Mouse (Mus musculus): ENCODE data around the gene Pkhd1.

Pkhd1 gene

DNA sequence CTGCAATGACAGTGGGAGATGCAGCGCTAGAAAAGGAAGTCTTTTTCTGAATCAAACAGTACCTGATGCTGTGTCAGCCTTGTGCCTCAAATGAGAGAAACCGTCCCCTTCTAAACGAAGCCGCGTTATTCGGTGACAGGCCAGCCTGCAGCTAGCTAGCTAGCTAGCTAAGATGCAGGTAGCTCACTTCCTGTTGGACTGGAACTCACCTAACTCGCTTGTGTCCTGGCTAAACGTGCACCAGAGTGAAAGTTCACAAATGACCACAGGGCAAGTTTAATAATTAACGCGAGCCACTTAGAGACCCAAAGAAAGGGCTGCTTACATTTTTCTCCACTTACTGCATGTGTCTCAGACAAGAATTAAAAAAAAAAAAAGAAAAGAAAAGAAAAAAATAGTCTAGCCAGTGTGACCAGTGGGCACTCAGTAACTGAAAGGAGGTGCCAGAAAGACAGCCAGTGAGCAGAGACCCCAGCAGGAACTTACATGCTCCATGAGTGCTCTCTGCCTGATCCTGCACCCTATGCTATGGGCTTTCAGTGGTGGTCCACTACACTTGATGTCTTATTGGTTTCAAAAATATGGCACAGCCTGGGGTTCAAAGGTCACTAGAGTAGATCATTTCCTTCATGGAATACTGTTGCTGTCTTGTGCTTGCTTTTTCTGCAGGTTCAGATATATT is at the start of gene Pkhd1:
Gene Pkhd1, minus strand, starts transcription at position 216 of the 682 bp plus-strand sequence.
- DNase-seq, result peak; percentile 69

DNA sequence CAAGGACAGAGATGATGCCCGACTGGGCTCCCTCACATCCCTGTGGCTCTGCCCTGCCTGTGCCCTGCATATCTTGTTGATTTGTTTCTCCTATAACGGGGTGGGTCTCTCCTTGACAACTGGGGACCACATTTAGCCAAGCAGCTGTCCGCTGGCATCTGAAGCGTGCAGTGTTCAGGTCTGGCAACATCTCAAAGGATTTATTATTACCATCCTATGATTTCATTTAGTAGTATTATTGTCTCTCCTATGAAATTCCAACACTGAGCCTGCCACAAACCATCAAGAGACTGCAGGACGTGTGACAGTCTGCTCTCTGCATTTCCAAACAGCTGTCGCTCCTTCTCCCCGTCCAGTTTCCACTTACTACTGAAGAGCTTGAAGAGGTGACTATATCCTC is 49.7 kb upstream of the Pkhd1 start:
- no peak for DNase-seq

DNA sequence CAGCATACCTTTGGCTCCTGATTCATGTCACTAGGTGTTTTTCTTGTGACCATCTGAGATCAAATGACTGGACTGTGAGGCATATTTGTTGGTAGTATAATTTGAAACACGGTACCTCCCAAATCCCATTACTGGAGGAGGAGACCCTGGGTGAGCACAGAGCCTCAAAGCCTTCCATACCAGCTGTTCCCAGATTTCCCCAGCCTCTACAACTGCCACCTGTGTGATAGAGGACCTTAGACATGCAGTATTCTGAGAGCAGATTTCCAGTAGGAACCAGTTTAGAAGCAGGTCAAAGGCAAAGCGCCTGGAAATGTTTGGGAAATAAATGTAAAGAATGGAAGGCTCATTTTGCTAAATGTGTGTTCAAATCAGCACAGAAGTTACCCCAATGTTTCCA is 48.4 kb upstream of the Pkhd1 start:
- no peak for DNase-seq

- DNase-seq, result peak; percentile 13
Observed at GRCm38 (mm10) chr1:20655085-20655484, 37.2 kb upstream of the Pkhd1 start.

DNA sequence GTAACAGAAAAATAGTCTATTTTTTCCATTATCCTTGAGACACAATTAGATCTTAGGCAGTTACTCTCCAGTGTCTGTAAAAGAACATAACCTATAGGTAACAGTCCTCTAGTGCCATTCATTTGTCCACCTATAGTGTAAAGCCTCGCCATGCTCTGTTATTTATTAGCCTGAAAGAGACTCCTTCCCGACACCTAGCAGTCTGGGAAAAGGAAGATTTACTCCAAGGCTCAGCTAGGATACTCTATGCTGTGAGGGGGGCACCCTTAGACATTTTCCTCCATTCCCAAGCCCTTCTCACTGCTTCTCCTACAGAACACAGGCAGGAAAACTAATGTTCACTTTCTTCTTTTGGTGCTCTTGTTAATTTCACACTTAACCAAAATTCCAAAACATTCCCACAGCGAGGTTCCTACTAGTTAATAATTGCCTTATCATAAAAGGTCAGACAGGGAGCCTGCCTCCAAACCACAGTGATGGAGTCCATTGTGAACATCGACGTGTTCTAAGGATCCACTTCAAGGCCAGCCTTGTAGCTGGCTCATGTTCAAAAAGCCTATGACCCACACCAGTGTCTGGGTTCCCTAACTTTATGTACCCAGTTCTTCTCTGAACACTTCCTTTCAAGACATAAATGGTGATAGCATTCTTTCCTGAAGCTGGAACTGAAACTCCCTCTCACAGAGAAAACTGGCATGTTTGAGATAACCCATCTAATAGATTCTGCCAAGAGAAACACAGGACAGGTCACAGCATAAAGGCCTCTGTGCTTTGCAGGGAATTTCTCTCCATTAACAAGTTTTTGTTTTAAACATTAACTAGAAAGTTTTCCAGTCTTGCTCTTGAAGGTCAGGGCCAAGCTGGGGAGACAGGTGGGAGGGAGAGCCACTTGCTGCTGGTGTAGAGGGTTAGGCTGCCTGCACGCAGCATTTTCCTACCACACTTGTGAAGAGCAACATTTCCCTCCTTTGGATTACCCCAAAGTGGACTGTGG is 35.9 kb upstream of the Pkhd1 start:
- DNase-seq, result peak; percentile 60

- no peak for DNase-seq
Observed at GRCm38 (mm10) chr1:20634856-20635255, 17.0 kb upstream of the Pkhd1 start.

- DNase-seq, result no peak
Observed at GRCm38 (mm10) chr1:20633276-20633869, 15.5 kb upstream of the Pkhd1 start.

GRCm38 (mm10) chr1:20624564-20624963 is 6.7 kb upstream of the Pkhd1 start:
- no peak for DNase-seq

- DNase-seq, result no peak
Observed at GRCm38 (mm10) chr1:20623375-20623774, 5.5 kb upstream of the Pkhd1 start.

GRCm38 (mm10) chr1:20620611-20621010 is 2.7 kb upstream of the Pkhd1 start:
- DNase-seq, result no peak

DNA sequence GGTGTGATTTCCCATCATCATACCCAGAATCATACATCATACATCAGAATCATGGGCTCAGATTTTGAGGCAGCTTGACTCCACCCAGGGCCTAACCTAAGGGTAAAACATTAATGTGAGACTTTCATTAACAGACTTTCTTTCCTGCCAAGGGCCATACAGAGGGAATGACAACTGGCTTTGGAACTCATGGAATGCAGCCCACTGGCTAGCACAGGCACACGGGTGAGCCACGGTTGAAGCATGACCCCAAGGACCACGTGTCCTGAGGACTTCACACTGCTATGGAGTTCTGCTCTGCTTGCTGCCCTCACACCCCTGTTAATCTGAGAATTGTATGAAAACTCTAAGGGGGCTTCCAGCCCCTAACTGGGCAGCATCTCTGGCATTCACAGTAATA is 1.5 kb upstream of the Pkhd1 start:
- DNase-seq, result peak; percentile 73

GRCm38 (mm10) chr1:20612643-20613042 is 5.2 kb downstream of the Pkhd1 start:
- DNase-seq, result peak; percentile 66

DNA sequence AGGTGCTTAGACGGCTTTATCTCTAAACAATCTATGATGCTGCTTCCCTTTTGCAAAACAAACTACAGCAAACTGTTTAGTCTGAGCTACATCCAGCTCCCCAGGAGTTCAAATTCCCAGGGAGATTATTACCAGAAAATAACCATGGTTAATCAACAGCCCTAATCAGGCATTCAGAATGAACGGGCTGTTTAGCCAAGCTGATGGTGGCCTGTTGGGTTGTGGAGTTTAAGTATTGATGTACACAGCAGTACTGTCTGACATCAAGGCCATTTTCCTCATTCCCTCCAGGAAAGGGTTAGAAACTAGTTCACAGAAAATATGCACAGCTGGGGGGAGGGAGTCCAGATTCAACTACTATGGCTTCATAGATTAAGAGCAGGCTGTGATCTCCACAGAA is 12.4 kb downstream of the Pkhd1 start:
- DNase-seq, result no peak

GRCm38 (mm10) chr1:20590488-20590887 is 27.4 kb downstream of the Pkhd1 start:
- no peak for DNase-seq

DNA sequence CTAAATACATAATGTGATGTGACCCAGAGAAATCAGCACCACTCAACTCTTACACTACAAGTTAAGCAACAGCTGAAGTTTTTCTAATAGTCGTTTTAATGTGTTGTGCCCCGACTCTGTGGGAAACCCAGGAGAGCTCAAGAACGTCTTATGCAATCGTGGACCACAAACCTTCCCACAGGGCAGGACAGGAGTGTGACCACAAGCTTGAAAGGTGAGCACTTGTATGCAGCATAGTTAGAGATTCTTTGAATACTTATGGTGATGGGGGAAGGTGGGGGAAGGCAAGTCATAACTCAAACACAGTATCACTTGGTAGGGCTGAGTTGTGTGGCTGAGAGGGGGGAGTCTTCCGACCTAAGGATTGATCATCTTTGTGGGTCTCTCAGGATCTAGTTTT is 46.4 kb downstream of the Pkhd1 start:
- DNase-seq, result no peak

- no peak for DNase-seq
Observed at GRCm38 (mm10) chr1:20569430-20569829, 48.4 kb downstream of the Pkhd1 start.

DNA sequence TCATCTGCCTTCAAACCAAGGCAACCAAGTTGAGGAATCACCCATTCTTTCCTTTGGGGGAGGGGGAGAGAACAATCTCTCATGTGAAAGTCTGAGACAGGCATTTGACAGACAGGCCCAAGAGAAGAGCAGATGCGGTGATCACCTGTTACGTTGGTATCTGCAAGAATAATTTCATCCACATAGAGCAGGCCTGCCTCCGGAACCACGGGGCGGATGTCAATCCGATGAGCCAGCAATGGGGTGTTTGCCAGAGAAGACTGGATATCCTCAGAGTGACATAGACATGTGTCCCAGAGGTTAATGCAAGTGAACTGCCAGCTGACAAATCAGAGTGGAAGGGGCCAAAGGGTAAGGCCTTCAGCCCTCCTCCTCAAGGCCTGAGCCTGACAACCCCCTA is 59.4 kb downstream of the Pkhd1 start:
- DNase-seq, result no peak

DNA sequence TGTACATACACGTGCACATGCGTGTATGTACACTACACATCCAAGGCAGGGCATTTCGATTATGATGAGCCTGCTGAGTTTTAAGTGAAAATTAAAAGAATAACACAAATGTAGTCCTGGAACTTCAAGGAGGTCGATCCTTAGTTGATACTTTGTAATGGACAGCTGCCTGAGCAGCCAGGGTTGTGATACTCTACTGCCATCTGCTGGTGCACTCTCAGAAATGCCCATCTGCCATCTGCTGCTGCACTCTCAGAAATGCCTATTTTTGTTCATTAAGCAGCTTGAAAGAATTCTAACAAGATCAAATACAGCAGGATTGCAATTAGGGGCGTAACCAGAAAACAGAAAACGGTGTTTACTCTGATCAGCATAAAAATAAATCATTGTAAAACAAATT is 63.5 kb downstream of the Pkhd1 start:
- DNase-seq, result peak; percentile 49

DNA sequence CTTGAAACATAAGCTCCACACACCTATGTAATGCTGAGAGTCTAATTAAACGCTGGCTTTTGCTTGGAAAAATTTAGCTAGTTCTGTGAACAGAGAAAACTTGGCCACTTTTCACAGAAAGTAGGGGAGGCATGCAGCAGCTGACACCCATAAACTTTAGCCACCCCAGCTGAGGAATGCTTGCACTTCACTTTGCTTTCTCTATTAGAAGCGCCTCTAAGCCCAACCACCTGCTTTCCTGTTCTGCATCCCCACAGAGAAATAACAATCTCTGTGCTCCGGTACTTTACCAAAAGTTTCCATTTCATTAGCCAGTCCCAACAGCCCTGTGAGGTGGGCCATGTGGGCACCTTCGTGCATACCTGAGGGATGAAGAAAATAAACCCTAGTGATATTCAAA is 66.5 kb downstream of the Pkhd1 start:
- no peak for DNase-seq

- DNase-seq, result no peak
Observed at GRCm38 (mm10) chr1:20544526-20544925, 73.3 kb downstream of the Pkhd1 start.

DNA sequence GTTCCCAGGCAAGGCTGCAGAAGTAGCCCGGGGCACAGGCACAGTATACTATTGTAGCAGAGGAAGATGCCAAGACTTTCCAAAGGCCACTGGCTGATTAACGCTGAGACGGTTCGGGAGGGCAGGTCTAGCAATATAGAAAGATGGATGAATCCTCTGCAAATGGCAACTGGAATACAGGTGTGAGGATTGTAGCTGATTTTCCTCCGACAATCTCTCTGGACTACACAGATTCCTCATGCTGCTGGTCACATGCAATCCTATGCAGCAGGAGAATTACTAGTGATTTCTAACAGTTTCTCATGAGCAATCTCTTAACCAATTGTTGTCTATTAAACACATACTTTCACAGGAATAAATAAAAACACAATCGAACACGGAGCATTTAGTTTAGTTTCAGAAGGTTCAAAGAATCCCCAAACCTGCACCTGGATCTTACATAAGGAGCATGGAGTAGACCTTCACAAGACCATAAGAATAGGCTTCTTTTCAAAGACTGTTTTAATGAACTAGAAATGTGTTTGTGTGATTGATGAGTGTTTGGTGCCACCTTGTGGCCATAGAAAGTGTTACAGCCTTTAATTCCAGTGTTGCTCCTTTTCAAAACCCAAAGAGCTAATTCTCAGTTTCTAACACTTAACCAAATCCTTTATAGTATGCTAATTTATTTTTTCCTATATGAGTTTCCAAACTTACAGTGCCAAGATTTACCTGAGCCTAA is 104.3 kb downstream of the Pkhd1 start:
- peak; percentile 56 for DNase-seq

DNA sequence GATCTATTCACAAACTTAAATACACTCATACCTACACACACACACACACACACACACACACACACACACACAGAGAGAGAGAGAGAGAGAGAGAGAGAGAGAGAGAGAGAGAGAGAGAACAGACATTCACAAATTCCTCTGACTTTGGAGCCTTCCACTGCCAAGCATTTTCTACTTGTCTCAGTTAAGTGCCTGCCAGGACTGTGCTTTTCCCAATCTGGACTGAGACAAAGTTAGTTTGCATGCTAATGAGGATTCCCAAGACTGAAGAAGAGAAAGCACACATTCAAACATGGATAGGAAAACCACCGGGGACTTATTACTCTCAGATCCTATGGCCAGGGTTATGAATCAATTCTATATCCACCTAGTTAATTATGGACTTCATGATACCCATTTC is 118.9 kb downstream of the Pkhd1 start:
- no peak for DNase-seq

- DNase-seq, result no peak
Observed at GRCm38 (mm10) chr1:20486087-20486486, 131.8 kb downstream of the Pkhd1 start.
